Mouse (Mus musculus) hindbrain, embryonic 15.5 days (tissue): ENCODE data around the gene Cntnap2. TPM values are rescaled to one million over a fixed set of nuclear protein-coding genes. Genes with fewer than 3 reads are reported as not detected.
A peak's percentile ranks its signal among the peaks of the same experiment; 100 is the strongest.

Source experiments
- ATAC-seq: fragments of 200-750 bp; cut with Nextera tagmentation; 2 replicates; pipeline ENCODE4 v1.8.0; 2017; ENCODE audit warnings: low read depth, moderate number of reproducible peaks, moderate TSS enrichment; ENCODE audit not compliant: low FRiP score
- H3K27ac ChIP-seq: fragments of 300-500 bp; sonication (generic); replicated peaks from 2 replicates; pipeline ENCODE4 v1.5.1; 2015; ENCODE audit warnings: mild to moderate bottlenecking, inconsistent platforms
- H3K27me3 ChIP-seq: fragments of 300-500 bp; sonication (generic); 2 replicates; pipeline ENCODE4 v1.6.1; 2015; ENCODE audit warnings: control low read depth, inconsistent platforms
- H3K36me3 ChIP-seq: fragments of 300-500 bp; sonication (generic); 2 replicates; pipeline ENCODE4 v1.6.1; 2015; ENCODE audit warnings: control low read depth, inconsistent platforms
- H3K4me1 ChIP-seq: fragments of 300-500 bp; sonication (generic); replicated peaks from 2 replicates; pipeline ENCODE4 v1.6.1; 2015; ENCODE audit warnings: control low read depth, inconsistent platforms
- H3K4me2 ChIP-seq: fragments of 300-500 bp; sonication (generic); 2 replicates; pipeline ENCODE4 v1.6.1; 2015; ENCODE audit warnings: moderate library complexity, mild to moderate bottlenecking, inconsistent platforms
- H3K4me3 ChIP-seq: fragments of 300-500 bp; sonication (generic); 2 replicates; pipeline ENCODE4 v1.5.1; 2015; ENCODE audit warnings: mild to moderate bottlenecking, inconsistent platforms
- H3K9ac ChIP-seq: fragments of 300-500 bp; sonication (generic); 2 replicates; pipeline ENCODE4 v1.6.1; 2015; ENCODE audit warnings: inconsistent platforms
- H3K9me3 ChIP-seq: fragments of 300-500 bp; sonication (generic); 2 replicates; pipeline ENCODE4 v1.6.1; 2016; ENCODE audit warnings: control low read depth, inconsistent platforms
- WGBS: fragments of 180-500 bp; shearing (Covaris S2); methylation state at CpG from one replicate; pipeline ENCODE4 v1.1.7; 2015; 5-methylcytosine and 5-hydroxymethylcytosine counted together
- polyA plus RNA-seq: library from polyadenylated mRNA; unstranded; fragments of >200 nt; fragmentation: Nextera tagmentation; extraction: Ambion mirVana; gene quantifications from 2 replicates; pipeline ENCODE4 v1.2.1, GENCODE M21; 2015

Cntnap2 gene
- polyA plus RNA-seq, 1 experiment from 2014 or later, result 56.5 TPM

DNA sequence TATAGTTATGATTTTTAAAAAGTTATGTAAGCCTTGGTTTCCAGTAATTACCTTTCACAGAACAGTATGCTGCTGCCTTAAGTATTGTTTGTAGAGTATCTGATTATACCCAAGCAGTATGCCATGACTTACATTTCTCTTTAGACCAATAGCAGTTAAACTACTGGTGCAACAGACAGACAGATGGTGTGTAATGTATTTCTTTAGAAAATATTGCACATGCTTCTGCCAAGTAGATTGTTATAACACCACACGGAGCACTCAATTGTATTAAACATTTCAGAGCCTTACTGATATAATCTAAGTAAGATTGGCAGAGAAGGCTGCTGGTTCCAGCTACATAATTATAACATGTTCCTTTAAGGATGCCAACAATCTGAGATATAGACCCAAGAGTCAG is 1609.9 kb downstream of the Cntnap2 start:
- Histone ChIP-seq H3K27me3 (no peaks in the 10 kb centered on the region), H3K36me3 (no peaks in the 10 kb centered on the region), H3K9ac (no peak overlapping the region), H3K4me2 (no peak overlapping the region), H3K27ac (no peak overlapping the region), H3K4me3 (no peak overlapping the region), H3K4me1 (no peaks in the 10 kb centered on the region), H3K9me3 (no peaks in the 10 kb centered on the region)
- ATAC-seq, result no peak
- 62% methylated on average over 1 of the region's 1 CpGs for WGBS

DNA sequence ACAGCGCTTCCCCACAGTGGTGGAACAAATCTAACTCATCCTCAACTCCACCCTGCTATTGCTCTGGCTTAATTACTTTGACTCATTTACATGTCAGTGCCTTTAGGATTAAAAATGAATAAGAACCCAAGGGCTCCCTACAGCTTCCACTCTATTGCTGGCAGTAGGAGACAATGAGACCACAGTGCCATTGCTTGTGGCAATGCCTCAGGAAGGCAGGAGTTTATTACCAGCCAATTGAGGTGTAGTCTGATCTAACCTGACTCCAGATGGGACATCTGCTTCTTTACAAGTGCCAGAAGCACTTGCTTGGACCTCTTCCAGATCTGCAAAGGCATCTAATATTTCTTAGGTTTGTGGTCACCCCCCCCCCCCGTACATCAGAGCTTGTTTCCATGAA is 1615.9 kb downstream of the Cntnap2 start:
- Histone ChIP-seq H3K4me1 (no peaks in the 10 kb centered on the region), H3K9ac (no peak overlapping the region), H3K4me3 (no peak overlapping the region), H3K4me2 (no peak overlapping the region), H3K9me3 (no peaks in the 10 kb centered on the region), H3K27ac (no peak overlapping the region), H3K27me3 (no peaks in the 10 kb centered on the region), H3K36me3 (no peaks in the 10 kb centered on the region)
- no peak for ATAC-seq
- 69% methylated on average over 2 of the region's 2 CpGs for WGBS

DNA sequence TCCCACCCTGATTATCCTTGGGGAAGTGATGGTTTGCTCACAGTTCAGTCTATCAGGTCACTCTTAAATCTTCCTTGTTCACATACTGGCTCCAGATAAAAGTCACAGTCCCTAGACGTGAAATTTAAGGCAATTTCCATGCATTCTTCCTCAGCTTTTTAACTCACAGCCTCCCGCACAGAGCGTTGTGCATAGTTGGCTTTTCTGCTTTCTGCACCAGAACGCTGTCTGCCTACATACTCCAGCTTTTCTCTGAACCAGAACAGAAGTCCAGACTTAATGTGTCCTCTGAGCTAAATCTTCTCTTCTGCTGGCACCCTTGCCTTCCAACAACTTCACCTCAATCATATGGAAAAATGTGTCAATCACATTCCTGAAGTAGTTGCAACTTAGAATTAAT is 1616.5 kb downstream of the Cntnap2 start:
- no peak overlapping the region for H3K4me3 ChIP-seq
- no peak overlapping the region for H3K4me2 ChIP-seq
- no peaks in the 10 kb centered on the region for H3K36me3 ChIP-seq
- H3K4me1 ChIP-seq, result no peaks in the 10 kb centered on the region
- H3K9me3 ChIP-seq, result no peaks in the 10 kb centered on the region
- no peak overlapping the region for H3K9ac ChIP-seq
- H3K27me3 ChIP-seq, result no peaks in the 10 kb centered on the region
- H3K27ac ChIP-seq, result no peak overlapping the region
- 91% methylated on average over 4 of the region's 4 CpGs for WGBS
- ATAC-seq, result no peak

DNA sequence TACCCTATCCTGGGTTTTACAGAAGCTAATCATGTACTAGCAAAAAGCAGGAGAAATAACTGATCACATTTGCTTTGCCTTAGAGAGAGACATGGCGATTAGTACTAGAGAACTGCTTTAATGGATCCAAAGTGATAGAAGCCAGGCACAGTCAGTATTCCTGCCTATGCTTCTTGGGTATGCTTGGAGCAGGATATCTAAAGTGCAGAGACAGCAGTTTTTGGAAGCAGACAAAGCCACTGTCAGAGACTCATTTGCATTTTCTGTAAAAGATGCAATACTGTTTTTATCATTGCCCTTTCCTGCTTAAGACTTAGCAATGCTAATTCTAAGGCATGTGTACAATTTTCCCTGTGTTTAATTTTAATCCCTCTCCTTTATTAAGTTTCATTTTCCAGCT is 1637.0 kb downstream of the Cntnap2 start:
- Histone ChIP-seq H3K4me2 (no peak overlapping the region), H3K9ac (no peak overlapping the region), H3K4me3 (no peak overlapping the region), H3K36me3 (no peaks in the 10 kb centered on the region), H3K9me3 (no peaks in the 10 kb centered on the region), H3K4me1 (no peaks in the 10 kb centered on the region), H3K27me3 (no peaks in the 10 kb centered on the region), H3K27ac (no peak overlapping the region)
- WGBS, result 60% methylated on average over 1 of the region's 1 CpGs
- ATAC-seq, result no peak

DNA sequence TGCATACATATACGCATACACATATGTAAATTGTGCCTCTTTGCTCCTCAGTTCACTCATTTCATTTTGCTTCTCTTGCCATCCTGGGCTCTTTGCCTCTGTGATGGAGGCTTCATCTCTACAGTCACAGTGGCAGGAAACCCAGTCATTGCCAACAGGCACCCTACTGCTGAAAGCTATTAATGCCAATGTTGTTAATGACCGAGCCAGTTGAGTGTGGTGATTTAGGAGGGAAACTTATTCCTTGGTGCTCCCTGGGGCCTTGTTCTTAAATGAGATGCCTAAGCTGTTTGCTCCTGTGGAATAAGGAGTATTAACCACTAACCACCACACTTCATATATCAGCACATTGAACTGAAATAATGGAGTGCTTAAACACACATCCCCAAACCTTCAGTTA is 1640.2 kb downstream of the Cntnap2 start:
- no peak overlapping the region for H3K4me3 ChIP-seq
- H3K9me3 ChIP-seq, result no peaks in the 10 kb centered on the region
- H3K4me1 ChIP-seq, result no peaks in the 10 kb centered on the region
- no peaks in the 10 kb centered on the region for H3K27me3 ChIP-seq
- H3K4me2 ChIP-seq, result no peak overlapping the region
- H3K27ac ChIP-seq, result no peak overlapping the region
- H3K9ac ChIP-seq, result no peak overlapping the region
- H3K36me3 ChIP-seq, result no peaks in the 10 kb centered on the region
- 70% methylated on average over 2 of the region's 2 CpGs for WGBS
- no peak for ATAC-seq

DNA sequence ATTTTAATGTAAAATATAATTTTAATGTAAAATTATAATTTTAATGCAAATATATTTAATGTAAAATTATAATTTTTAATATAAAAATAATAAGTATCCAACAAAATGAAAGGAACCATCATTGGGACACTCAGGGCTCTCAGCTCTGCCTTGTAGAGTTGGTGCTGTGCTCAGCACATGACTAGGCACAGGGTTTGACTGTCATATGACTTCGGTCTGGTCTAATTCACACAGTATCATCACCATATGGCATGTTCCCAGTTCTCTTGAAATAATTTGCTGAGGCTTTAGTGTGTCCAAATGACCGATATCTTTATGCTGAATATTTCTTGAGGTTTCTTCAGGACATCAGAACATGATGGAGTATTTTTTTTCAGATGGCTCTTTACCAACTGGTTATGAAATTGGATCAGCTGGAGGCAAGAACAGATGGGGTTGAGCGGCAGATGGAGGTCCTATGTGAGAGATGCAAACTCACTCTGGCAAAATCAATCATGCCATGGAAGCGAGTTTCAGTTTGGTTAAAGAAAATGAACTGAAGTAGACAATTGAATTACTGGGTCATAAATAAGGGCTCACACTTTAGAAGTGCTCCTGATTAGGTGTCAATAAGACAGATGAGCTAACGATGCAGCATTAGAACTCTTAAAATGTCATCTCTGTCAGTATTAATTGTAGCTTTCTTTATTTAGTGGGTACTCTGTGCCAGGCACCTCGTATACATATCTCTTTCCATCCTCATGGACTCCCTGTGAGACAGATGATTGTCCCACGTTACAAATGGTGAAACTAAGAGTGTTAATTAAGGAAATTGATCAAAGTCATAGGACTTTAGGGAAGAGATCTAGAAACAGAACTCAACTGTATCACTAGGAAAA is 1645.4 kb downstream of the Cntnap2 start:
- peak; percentile 71; the same call in 1 of the 2 replicates for ATAC-seq
- Histone ChIP-seq H3K36me3 (no peaks in the 10 kb centered on the region), H3K27me3 (no peaks in the 10 kb centered on the region), H3K9me3 (no peaks in the 10 kb centered on the region), H3K4me2 (no peak overlapping the region), H3K4me3 (no peak overlapping the region), H3K4me1 (no peaks in the 10 kb centered on the region), H3K27ac (no peak overlapping the region), H3K9ac (no peak overlapping the region)
- 54% methylated on average over 7 of the region's 7 CpGs for WGBS

DNA sequence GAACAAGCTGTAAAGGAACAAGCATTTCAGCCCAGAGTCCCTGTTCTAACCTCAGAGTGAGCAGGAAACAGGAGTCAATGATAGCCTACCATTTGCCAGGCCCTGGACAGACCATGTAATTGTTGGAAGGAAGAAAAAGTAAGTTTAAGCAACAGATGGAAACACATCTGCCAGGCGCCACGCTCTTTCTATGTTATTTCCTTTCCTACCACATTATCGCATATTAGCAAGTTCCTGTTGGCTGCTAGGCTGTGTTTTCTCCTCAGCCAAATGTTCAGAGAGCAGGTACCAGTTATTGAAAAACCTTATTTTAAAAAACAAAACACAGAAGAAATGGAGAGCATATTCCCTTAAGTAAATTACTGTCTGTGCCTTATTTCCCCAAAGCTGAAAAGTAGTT is 1646.8 kb downstream of the Cntnap2 start:
- Histone ChIP-seq H3K4me3 (no peak overlapping the region), H3K4me1 (no peaks in the 10 kb centered on the region), H3K36me3 (no peaks in the 10 kb centered on the region), H3K27me3 (no peaks in the 10 kb centered on the region), H3K9ac (no peak overlapping the region), H3K9me3 (no peaks in the 10 kb centered on the region), H3K4me2 (no peak overlapping the region), H3K27ac (no peak overlapping the region)
- ATAC-seq, result no peak
- 88% methylated on average over 3 of the region's 3 CpGs for whole genome bisulfite sequencing

DNA sequence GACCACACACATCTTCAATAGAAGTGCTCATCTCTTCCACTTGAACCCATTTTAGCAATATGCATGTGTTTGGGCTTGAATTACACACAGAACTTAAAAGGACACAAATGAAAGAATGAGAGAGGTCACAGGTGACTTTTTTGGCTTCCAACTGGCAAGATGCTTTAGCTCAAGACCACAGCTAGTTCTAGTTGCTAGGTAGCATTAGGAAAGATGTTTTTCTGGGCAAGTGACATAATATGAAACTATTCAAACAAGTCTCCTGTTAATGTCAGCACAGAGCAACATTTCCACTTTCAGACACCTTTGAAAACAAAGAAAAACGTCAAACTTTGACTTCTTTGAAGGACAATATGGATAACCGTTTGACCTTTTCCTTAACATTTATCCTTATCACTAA is 1657.4 kb downstream of the Cntnap2 start:
- no peak for ATAC-seq
- no peaks in the 10 kb centered on the region for H3K36me3 ChIP-seq
- no peak overlapping the region for H3K9ac ChIP-seq
- H3K27ac ChIP-seq, result no peak overlapping the region
- WGBS, result 75% methylated on average over 2 of the region's 2 CpGs
- no peaks in the 10 kb centered on the region for H3K4me1 ChIP-seq
- no peak overlapping the region for H3K4me2 ChIP-seq
- no peaks in the 10 kb centered on the region for H3K27me3 ChIP-seq
- H3K4me3 ChIP-seq, result no peak overlapping the region
- H3K9me3 ChIP-seq, result no peaks in the 10 kb centered on the region

DNA sequence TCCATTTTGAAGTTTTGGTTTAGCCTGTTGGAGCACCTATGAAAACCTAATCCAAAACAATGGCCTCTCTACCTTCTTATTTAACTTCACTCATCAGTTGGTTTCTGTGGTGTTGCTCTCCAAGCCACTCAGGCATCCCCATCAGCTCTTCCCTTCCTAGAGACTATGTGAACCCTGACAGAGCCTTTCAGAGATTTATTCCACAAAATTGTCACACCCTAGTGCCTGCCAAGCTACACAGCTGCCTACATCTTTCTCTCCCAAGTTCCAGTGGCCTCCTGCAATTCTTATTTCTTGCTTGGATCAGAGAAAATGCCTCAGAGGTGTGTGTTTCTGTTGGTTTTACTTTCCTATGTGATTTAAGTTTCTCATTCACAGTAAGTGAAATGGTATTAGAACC is 1674.6 kb downstream of the Cntnap2 start:
- ATAC-seq, result no peak
- no peaks in the 10 kb centered on the region for H3K27me3 ChIP-seq

DNA sequence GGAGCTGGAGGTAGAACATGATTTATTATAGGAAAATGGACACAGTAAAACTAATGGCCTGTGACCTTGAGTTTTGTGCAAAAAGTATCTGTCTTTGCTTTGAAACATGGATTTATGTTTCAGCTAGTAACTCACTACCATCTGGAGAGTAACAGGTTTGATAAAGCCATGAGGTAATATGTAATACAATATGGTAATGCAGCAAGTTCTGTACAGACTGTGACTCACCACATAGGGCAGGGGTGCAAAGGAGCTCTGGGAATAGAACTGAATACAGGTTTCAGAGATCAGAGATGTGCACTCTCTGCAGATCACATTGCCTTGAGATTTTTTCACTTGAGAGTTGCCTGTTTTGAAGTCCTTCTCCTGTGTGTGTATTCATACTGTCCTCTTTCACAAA is 1689.3 kb downstream of the Cntnap2 start:
- Histone ChIP-seq H3K4me3 (no peak overlapping the region), H3K4me1 (no peaks in the 10 kb centered on the region), H3K36me3 (no peaks in the 10 kb centered on the region), H3K27ac (no peak overlapping the region), H3K27me3 (no peaks in the 10 kb centered on the region), H3K9ac (no peak overlapping the region), H3K4me2 (no peak overlapping the region), H3K9me3 (no peaks in the 10 kb centered on the region)
- no peak for ATAC-seq

More for the DNA sequence above, 1674.6 kb downstream of the Cntnap2 start:
- H3K9me3 ChIP-seq, result no peaks in the 10 kb centered on the region
- no peak overlapping the region for H3K9ac ChIP-seq
- no peaks in the 10 kb centered on the region for H3K36me3 ChIP-seq
- no peak overlapping the region for H3K4me3 ChIP-seq
- no peaks in the 10 kb centered on the region for H3K4me1 ChIP-seq
- no peak overlapping the region for H3K27ac ChIP-seq
- no peak overlapping the region for H3K4me2 ChIP-seq

DNA sequence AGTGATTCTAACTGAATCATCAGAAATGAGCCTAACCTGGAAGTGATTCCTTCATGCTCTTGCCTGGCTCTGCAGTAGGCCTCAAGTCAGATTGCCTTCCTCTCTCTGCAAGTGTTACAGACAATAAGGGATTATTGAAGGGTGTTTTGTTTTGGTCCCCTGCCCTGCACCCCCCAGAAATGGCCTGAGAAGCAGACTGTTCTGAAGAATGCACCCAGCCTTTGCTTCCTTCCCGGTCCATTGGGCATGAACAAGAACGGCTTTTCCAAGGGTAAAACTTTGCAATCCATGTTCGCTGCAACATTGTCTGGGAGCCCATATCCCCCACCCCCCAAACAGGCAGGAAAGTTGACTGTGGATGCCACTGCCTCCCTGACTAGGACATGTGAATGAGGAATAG is 1704.3 kb downstream of the Cntnap2 start:
- no peak overlapping the region for H3K4me2 ChIP-seq
- no peak overlapping the region for H3K27ac ChIP-seq
- no peaks in the 10 kb centered on the region for H3K36me3 ChIP-seq
- ATAC-seq, result no peak
- H3K27me3 ChIP-seq, result no peaks in the 10 kb centered on the region
- H3K9ac ChIP-seq, result no peak overlapping the region
- 20% methylated on average over 3 of the region's 3 CpGs for WGBS
- H3K4me3 ChIP-seq, result no peak overlapping the region
- H3K9me3 ChIP-seq, result no peaks in the 10 kb centered on the region
- H3K4me1 ChIP-seq, result no peaks in the 10 kb centered on the region

DNA sequence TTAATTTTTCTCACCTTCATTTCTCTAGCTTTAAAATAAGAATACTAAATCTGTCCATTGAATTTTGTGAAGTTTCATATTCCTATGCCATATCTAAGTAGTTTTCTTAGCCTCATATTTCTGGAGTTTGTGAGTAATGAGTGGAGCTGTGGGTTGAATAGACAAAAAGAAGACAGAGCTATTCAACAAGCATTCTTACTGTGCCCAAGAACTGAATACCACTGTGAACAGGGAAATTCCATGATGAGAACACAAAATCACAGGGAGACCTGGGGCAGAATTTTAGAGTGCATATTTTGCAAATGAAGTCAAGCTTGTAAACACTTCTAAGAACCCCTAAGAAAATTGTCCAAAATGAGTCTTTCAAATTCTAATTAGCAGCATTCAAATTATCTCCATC is 1715.4 kb downstream of the Cntnap2 start:
- Histone ChIP-seq H3K9me3 (no peaks in the 10 kb centered on the region), H3K36me3 (no peaks in the 10 kb centered on the region), H3K9ac (no peak overlapping the region), H3K4me2 (no peak overlapping the region), H3K4me3 (no peak overlapping the region), H3K27me3 (no peaks in the 10 kb centered on the region), H3K27ac (no peak overlapping the region), H3K4me1 (no peaks in the 10 kb centered on the region)
- ATAC-seq, result no peak
